Mouse (Mus musculus) erythroblast, embryonic 14.5 days (primary cell): ENCODE data around the gene Cep95. TPM values are rescaled to one million over a fixed set of nuclear protein-coding genes. Genes with fewer than 3 reads are reported as not detected.
"Not testable (repeated sequence)": the region's sequence is repeated elsewhere in the genome, so short reads cannot be mapped to it uniquely, and the experiment has no call there.

Source experiments
- H3K27me3 ChIP-seq: 2 replicates; pipeline ENCODE4 v1.6.1; 2012; ENCODE audit warnings: inconsistent platforms; ENCODE audit not compliant: control insufficient read depth
- H3K36me3 ChIP-seq: 2 replicates; pipeline ENCODE4 v1.6.1; 2012; ENCODE audit warnings: mild to moderate bottlenecking, inconsistent platforms; ENCODE audit not compliant: control insufficient read depth
- H3K4me1 ChIP-seq: 2 replicates; pipeline ENCODE4 v1.6.1; 2012; ENCODE audit warnings: inconsistent platforms; ENCODE audit not compliant: control insufficient read depth
- H3K4me3 ChIP-seq: replicated peaks from 2 replicates; pipeline ENCODE3; 2012; ENCODE audit warnings: moderate library complexity, mild to moderate bottlenecking, inconsistent platforms
- H3K9me3 ChIP-seq: 2 replicates; pipeline ENCODE4 v1.6.1; 2012; ENCODE audit warnings: low read length, inconsistent platforms, mixed read lengths; ENCODE audit not compliant: control insufficient read depth
- GATA1 ChIP-seq: IDR thresholded peaks from 2 replicates; pipeline ENCODE4 v1.6.1; 2012; ENCODE audit warnings: low read length, inconsistent platforms, mixed read lengths
- TAL1 ChIP-seq: IDR thresholded peaks from 3 replicates; pipeline ENCODE4 v1.6.1; 2012; ENCODE audit warnings: low read length, inconsistent platforms, mixed read lengths
- polyA plus RNA-seq: library from polyadenylated mRNA; stranded (reverse); fragments of >175 nt; gene quantifications from 2 replicates; pipeline ENCODE4 v1.2.3, GENCODE M21; 2012

Gene Cep95
- polyA plus RNA-seq, 1 experiment, result 0.58 TPM

DNA sequence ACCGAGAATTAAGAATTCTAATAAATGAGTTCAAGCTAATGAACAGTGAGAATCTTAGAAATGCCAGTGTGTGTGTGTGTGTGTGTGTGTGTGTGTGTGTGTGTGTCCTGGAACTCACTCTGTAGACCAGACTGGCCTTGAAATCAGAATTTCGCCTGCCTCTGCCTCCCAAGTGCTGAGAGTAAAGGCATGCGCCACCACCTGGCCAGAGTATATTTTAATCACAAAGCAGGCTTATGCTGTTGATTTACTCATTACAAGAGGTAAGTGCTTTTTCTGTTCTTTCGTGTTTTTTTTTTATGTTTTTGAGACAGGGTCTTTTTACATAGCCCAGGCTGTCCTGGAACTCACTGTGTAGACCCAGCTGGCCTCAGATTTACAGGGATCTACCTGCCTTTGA, 4.8 kb downstream of the Cep95 start:
- peaks cover 24% of the 10 kb centered on the region for H3K4me1 ChIP-seq
- peaks cover 79% of the 10 kb centered on the region for H3K36me3 ChIP-seq
- H3K4me3 ChIP-seq, result no peak overlapping the region
- peaks cover 5% of the 10 kb centered on the region for H3K9me3 ChIP-seq
- no peaks in the 10 kb centered on the region for H3K27me3 ChIP-seq
- TF ChIP-seq TAL1 (no peak), GATA1 (no peak)

DNA sequence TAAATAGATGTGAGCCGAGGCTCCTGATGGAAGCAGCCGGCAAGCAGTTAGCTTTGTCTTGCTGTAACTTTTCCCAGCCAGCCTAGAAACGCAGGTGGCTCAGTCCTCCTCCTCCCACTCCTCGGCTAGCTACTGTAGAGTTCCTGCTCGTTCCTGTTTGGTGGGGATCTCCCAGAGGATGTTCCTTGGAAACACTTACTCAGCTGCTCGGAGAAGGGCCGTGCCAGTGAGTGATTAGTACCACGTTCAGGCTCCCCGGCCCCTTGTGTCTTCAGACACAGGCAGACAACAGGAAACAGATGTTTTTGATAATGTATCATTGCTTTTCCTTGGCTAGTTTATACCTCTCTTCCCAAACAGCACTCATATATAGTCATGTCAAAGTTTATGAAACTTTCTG, 6.6 kb downstream of the Cep95 start:
- Histone ChIP-seq H3K4me3 (no peak overlapping the region), H3K27me3 (no peaks in the 10 kb centered on the region), H3K9me3 (peaks cover 5% of the 10 kb centered on the region), H3K36me3 (peaks cover 95% of the 10 kb centered on the region), H3K4me1 (peaks cover 14% of the 10 kb centered on the region)
- no peak for TF ChIP-seq GATA1

DNA sequence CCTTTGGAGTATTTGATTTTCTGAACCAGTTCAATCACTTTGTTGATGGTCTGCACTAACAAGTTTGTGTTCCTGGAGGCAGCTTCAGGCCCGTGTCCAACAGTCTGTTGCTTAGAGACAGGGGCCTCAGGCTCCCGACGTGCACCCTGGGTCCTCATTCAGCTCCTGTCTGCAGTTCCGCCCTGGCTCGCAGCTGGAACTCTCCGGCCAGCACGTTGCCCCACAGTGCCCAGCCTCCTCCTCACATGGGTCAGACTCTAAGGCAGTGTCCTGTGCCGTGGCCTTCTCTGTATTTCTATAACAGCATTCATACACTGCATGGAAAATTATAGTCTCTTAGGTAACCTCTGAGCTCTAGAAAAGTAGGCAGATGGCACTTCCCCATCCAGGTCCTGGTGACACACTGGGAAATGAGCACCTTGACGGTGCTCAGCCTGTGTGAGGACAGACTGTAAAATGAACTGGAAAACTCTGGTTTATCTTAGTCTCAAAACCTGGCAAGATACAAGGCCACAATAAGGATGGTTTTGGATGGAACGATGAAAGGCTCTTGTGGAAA, 13.1 kb downstream of the Cep95 start:
- no peak for TF ChIP-seq GATA1
- TF ChIP-seq TAL1, result no peak
- H3K36me3 ChIP-seq, result peaks cover 86% of the 10 kb centered on the region
- no peaks in the 10 kb centered on the region for H3K27me3 ChIP-seq
- H3K9me3 ChIP-seq, result peaks cover 5% of the 10 kb centered on the region
- H3K4me3 ChIP-seq, result no peak overlapping the region
- H3K4me1 ChIP-seq, result no peaks in the 10 kb centered on the region

DNA sequence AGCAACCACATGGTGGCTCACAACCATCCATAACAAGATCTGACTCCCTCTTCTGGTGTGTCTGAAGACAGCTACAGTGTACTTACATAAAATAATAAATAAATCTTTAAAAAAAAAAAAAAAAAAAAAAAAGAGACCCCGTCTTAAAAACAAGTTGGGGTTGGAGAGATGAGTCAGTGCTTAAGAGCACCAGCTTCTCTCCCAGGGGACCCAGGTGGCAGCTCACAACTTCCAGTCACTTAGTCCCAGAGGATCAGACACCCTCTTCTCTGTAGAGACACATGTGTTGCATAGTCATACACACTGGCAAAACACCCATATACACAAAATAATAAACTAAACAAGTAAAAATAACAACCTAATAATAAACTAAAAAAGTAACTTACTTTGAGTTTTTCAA, 18.4 kb downstream of the Cep95 start:
- not testable (repeated sequence) for H3K27me3 ChIP-seq, H3K4me3 ChIP-seq, H3K9me3 ChIP-seq, H3K4me1 ChIP-seq
- H3K36me3 ChIP-seq, result peaks cover 85% of the 10 kb centered on the region

DNA sequence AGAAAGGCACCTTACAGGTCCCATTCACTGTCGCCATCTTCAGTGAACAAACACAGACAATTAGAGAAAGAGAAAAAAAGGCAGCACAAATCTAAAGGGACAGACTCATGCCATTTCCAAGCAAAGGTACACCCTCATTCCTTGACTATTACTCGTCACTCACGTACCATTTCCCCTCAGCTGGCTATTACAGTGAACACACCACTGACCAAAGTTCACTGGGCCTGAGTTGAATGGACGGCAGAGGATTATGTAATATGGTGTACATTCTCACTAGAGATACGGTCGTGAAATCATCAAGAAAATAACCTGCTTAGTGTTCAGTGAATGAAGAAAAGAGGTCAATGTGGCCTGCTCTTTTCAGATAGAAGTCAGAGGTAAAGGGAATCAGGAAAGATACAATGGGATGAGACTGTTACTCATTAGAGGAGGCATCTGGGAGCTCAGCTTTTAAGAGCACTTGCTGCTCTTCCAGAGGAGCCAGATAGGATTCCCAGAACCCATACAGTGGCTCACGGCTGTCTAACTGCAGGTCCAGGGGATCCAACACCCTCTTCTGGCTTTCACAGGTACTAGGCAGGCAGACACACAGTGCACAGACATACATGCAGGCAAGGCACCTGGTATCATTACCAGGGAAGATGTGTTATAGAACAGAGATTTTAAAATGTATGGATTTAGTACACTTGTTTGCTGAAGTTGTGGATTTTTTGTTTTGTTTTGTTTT, 23.5 kb downstream of the Cep95 start:
- no peaks in the 10 kb centered on the region for H3K27me3 ChIP-seq
- H3K4me1 ChIP-seq, result no peaks in the 10 kb centered on the region
- H3K9me3 ChIP-seq, result no peaks in the 10 kb centered on the region
- H3K4me3 ChIP-seq, result no peak overlapping the region
- no peak for TF ChIP-seq GATA1
- no peak for TF ChIP-seq TAL1
- peaks cover 97% of the 10 kb centered on the region for H3K36me3 ChIP-seq

DNA sequence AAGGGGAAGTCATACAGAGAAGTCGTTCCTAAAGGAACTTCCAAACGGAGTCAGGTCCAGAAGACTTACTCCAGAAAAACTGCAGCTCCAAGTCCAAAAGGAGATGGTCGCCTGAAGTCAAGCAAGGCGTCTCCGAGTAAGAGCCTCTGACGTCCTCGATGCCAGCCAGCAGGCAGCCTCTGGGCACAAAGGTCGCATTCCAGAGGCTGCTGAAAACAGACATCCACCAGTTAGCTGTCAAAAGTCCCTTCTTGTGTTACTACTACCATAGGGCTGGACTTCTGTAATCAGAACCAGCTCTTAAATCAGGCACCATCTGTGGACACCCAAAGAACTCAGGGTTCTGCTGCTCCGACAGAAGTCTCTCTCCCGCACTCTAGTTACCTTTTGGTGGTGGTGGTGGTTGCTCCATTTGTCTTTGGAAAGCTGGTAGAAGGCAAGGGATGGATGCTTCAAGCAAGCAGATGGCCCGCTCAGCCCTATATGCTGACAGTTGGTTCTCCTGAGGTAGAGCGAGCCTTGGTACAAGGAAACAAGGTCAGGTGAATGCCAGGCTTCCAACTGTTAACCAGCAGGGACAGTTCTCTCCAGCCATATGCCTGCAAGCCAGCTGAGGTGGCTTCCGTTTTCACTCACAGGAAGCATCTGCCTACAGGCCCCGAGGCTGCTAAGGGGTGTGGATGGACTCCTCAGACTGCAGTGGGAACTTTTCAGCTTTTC, 25.7 kb downstream of the Cep95 start:
- Histone ChIP-seq H3K27me3 (no peaks in the 10 kb centered on the region), H3K4me1 (no peaks in the 10 kb centered on the region), H3K36me3 (peaks cover 100% of the 10 kb centered on the region), H3K4me3 (no peak overlapping the region), H3K9me3 (no peaks in the 10 kb centered on the region)
- TF ChIP-seq GATA1 (no peak), TAL1 (no peak)

DNA sequence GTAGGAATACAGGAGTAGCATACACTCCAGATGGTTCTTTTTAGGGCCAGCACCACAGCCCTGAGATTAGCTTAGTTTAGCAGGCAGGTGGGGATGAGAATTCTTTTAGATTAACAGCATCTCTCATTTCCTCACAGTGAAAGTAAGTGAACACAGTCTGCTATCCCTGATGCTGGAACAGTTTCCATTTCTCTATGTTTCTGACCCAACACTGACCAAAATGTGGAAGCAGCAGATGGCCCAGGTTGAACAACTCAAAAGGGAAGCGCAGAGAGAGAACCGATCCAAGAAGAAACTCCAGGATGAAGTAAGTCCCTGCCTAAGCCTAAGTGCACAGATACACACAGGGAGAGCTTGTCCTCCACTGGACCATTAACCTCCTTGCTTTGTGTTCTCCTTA, 26.3 kb downstream of the Cep95 start:
- TF ChIP-seq TAL1, result no peak
- no peak for TF ChIP-seq GATA1
- no peaks in the 10 kb centered on the region for H3K27me3 ChIP-seq
- peaks cover 100% of the 10 kb centered on the region for H3K36me3 ChIP-seq
- no peak overlapping the region for H3K4me3 ChIP-seq
- no peaks in the 10 kb centered on the region for H3K9me3 ChIP-seq
- H3K4me1 ChIP-seq, result no peaks in the 10 kb centered on the region

DNA sequence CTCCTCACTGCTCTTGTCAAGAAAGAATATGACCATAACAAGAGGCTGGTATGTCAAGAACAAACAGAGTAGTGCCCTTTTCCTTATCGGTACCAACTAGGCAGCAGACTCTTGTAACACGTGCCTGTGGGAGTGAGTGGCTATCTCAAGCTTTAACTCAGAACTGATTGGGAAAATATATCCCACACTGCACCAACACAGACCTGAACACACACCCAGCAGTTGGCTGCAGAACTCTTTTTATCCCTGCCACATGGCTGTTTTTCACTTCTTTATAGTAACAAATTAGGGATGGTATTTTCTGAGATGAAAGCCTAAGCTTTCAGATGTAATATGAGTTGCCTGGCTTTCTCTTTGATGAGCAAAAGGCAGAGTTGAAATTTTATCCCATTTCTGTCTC, 26.7 kb downstream of the Cep95 start:
- Histone ChIP-seq H3K36me3 (peaks cover 100% of the 10 kb centered on the region), H3K4me3 (no peak overlapping the region), H3K27me3 (no peaks in the 10 kb centered on the region), H3K9me3 (no peaks in the 10 kb centered on the region), H3K4me1 (no peaks in the 10 kb centered on the region)
- TF ChIP-seq GATA1 (no peak), TAL1 (no peak)

DNA sequence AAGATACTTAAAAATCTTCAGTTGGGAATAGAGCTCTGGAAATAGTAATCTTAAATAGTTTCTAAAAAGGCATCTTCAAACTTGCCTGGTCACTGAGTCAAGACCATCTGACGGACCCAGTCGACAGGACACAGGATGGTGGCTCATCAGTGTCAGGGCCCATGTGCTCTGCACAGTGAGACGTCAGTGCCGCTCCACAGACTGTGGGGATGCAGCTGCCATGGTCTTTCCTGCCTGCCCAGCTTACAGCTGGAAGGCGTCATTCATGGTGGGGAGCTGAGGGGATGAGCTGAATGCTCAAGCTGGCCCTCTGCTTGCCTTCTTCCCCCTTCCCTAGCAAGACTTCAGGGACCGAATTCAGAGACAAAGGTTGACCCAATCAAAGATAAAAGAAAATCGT, 27.3 kb downstream of the Cep95 start:
- no peaks in the 10 kb centered on the region for H3K9me3 ChIP-seq
- H3K4me3 ChIP-seq, result no peak overlapping the region
- TF ChIP-seq GATA1 (no peak), TAL1 (no peak)
- H3K27me3 ChIP-seq, result no peaks in the 10 kb centered on the region
- no peaks in the 10 kb centered on the region for H3K4me1 ChIP-seq
- H3K36me3 ChIP-seq, result peaks cover 100% of the 10 kb centered on the region

DNA sequence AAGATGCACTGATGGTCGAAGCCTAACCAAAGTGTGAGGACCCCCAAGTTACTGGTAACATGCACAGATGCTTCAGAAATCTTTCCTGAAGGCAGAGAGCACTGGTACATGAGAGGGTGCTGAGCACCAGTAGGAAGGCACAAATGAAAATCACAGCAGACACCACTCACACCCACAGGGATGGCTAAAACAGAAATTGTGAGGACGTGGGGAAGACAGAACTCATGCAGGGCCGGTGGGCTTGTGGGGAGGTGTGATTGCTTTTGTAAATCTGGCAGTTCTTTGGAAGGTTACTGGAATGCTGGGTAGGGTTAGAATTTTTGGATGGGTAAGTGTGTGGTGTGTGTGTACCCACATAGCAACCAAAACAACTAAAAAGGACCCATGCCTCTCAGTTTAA, 28.1 kb downstream of the Cep95 start:
- Histone ChIP-seq H3K4me1 (no peaks in the 10 kb centered on the region), H3K4me3 (no peak overlapping the region), H3K9me3 (no peaks in the 10 kb centered on the region), H3K36me3 (peaks cover 94% of the 10 kb centered on the region), H3K27me3 (no peaks in the 10 kb centered on the region)
- TF ChIP-seq GATA1, result no peak
- TF ChIP-seq TAL1, result no peak
